ENCODE assay signal across 8 mouse cellular contexts in genomic region chr19:36883119-36883518, GRCm38 (mm10). TPM values are rescaled to one million over a fixed set of nuclear protein-coding genes. Genes with fewer than 3 reads are reported as not detected.
DNase-seq lines count a peak whose midpoint lies in the region; TF ChIP-seq lines count a peak whose summit lies in the region.

No protein-coding gene starts in this region.

- no peak for TF ChIP-seq POLR2A in MEL (IDR thresholded peaks at IDR 0.05; ENCODE audit: control insufficient read depth in 1 of 2, insufficient read depth in 1 of 2, low read depth in 1 of 2, low read length in 2 of 2, poor library complexity in 1 of 2)

- no peak overlapping the region for H3K9ac ChIP-seq in MEL (ENCODE audit: control insufficient read depth, low read depth, low read length, poor library complexity, severe bottlenecking)

- H3K9me3 ChIP-seq in MEL (replicated peaks; ENCODE audit: insufficient read depth, low read length), result no peaks in the 10 kb centered on the region

- peak; percentile 54 for DNase-seq in embryo, embryonic 10 days (ENCODE audit: low spot score)
- DNase-seq in embryo, embryonic 9.5 days (ENCODE audit: extremely low spot score), result no peak
- no peak for DNase-seq in left cerebral cortex, adult 2 months (ENCODE audit: extremely low spot score in 1 of 2, low spot score in 2 of 2)
- DNase-seq in left cerebral cortex, adult 11 months (ENCODE audit: low spot score), result no peak
- DNase-seq in MEL (ENCODE audit: low read depth, low spot score), result peak; percentile 68
- peak; percentile 56 for DNase-seq in induced T-regulatory cell, adult 2 months (ENCODE audit: low read depth)
- DNase-seq in thymus, postnatal 0 days (ENCODE audit: low spot score), result peak; percentile 36
- no peak for DNase-seq in urinary bladder, postnatal 25 days (ENCODE audit: low spot score)

- peak; percentile 25 for TF ChIP-seq RAD21 in MEL (IDR thresholded peaks at IDR 0.05; ENCODE audit: low read depth, low read length)

- H3K4me1 ChIP-seq in MEL (ENCODE audit: control insufficient read depth in 1 of 2, insufficient read depth in 2 of 2, low read length in 2 of 2), result no peaks in the 10 kb centered on the region

- H3K36me3 ChIP-seq in MEL (ENCODE audit: control insufficient read depth in 1 of 2, insufficient read depth in 2 of 2, low read length in 2 of 2), result peaks cover 0 to 43% of the 10 kb centered on the region in 2 experiments; a peak in 3 of 4 replicates

- intact Hi-C loops in left cerebral cortex, adult 2 months (cut with DNase I), result loop anchor here (5.0 kb wide), 2 partner anchors 39 to 109 kb away; no protein-coding TSS in a partner anchor

- H3K27me3 ChIP-seq in MEL (ENCODE audit: control insufficient read depth in 1 of 2, insufficient read depth in 2 of 2, low read length in 2 of 2), result no peaks in the 10 kb centered on the region

- no peak overlapping the region for H3K27ac ChIP-seq in left cerebral cortex, adult 2 months
- H3K27ac ChIP-seq in MEL (ENCODE audit: control insufficient read depth, low read depth, low read length), result no peak overlapping the region

- H3K4me3 ChIP-seq in left cerebral cortex, adult 2 months, result no peak overlapping the region
- H3K4me3 ChIP-seq in MEL (ENCODE audit: control insufficient read depth in 1 of 2, insufficient read depth in 1 of 2, low read depth in 2 of 2, low read length in 2 of 2), result no peak overlapping the region

- H3K79me2 ChIP-seq in MEL (ENCODE audit: control insufficient read depth, insufficient read depth, low read length, poor library complexity), result no peaks in the 10 kb centered on the region

- no peak for TF ChIP-seq EP300 in MEL (IDR thresholded peaks at IDR 0.05; ENCODE audit: low read depth in 1 of 2, low read length in 2 of 2)

- TF ChIP-seq CTCF in left cerebral cortex, adult 2 months (IDR thresholded peaks at IDR 0.05), result peak; percentile 55
- peak; percentile 42 to 54 (median 52) for TF ChIP-seq CTCF in MEL (IDR thresholded peaks at IDR 0.05 in 2 of 3, conservative IDR thresholded peaks at IDR 0.05 in 1 of 3; ENCODE audit: control insufficient read depth in 1 of 3, insufficient read depth in 1 of 3, low read depth in 2 of 3, low read length in 3 of 3, poor library complexity in 1 of 3, severe bottlenecking in 1 of 3)

TF ChIP-seq in MEL, 35 proteins besides CTCF, POLR2A, EP300 and RAD21:
- no peak for TF ChIP-seq MAFK (IDR thresholded peaks at IDR 0.05; ENCODE audit: borderline replicate concordance, low read depth, low read length)
- peak; percentile 48 for TF ChIP-seq SMC3 (IDR thresholded peaks at IDR 0.05; ENCODE audit: low read depth, low read length)
- no peak for TF ChIP-seq MXI1 (IDR thresholded peaks at IDR 0.05; ENCODE audit: low read depth, low read length)
- no peak for TF ChIP-seq TCF12 (IDR thresholded peaks at IDR 0.05; ENCODE audit: low read depth, low read length)

RNA-seq across cellular contexts. Expression of gene Fgfbp3, which starts 36.3 kb away (rescaled TPM):
- 1 to 10 TPM; 6.5 to 8.9 TPM for total RNA-seq in left cerebral cortex, adult 2 months (2021)
- 2.6 and 2.7 TPM in 2 replicates for total RNA-seq in MEL (2012; rRNA removed)
- polyA plus RNA-seq in MEL (2012; ENCODE audit: insufficient read depth in 1 of 2, insufficient read length in 2 of 2, low read depth in 1 of 2, low replicate concordance in 2 of 2, missing spikeins in 1 of 2), result 10 to 100 TPM in 1 of 2 experiments, not detected in 1; 10.0 TPM
- 5.2 and 6.5 TPM in 2 replicates for polyA plus RNA-seq in thymus, postnatal 0 days (2015; fragmentation: Nextera tagmentation; extraction: Ambion mirVana)

RNA-seq across cellular contexts. Expression of gene Btaf1, which starts 42.8 kb away (rescaled TPM):
- 10 to 100 TPM; 31.0 to 35.6 TPM for total RNA-seq in left cerebral cortex, adult 2 months (2021)
- 69.5 and 75.3 TPM in 2 replicates for total RNA-seq in MEL (2012; rRNA removed)
- polyA plus RNA-seq in MEL (2012; ENCODE audit: insufficient read depth in 1 of 2, insufficient read length in 2 of 2, low read depth in 1 of 2, low replicate concordance in 2 of 2, missing spikeins in 1 of 2), result 10 to 100 TPM; 40.1 to 46.1 TPM
- polyA plus RNA-seq in thymus, postnatal 0 days (2015; fragmentation: Nextera tagmentation; extraction: Ambion mirVana), result 8.6 and 10.1 TPM in 2 replicates

RNA-seq across cellular contexts. Expression of gene Tnks2, which starts 49.1 kb away (rescaled TPM):
- 100 to 1,000 TPM; 109 to 124 TPM for total RNA-seq in left cerebral cortex, adult 2 months (2021)
- 50.2 and 63.1 TPM in 2 replicates for total RNA-seq in MEL (2012; rRNA removed)
- polyA plus RNA-seq in MEL (2012; ENCODE audit: insufficient read depth in 1 of 2, insufficient read length in 2 of 2, low read depth in 1 of 2, low replicate concordance in 2 of 2, missing spikeins in 1 of 2), result 10 to 100 TPM; 22.3 to 65.0 TPM
- polyA plus RNA-seq in thymus, postnatal 0 days (2015; fragmentation: Nextera tagmentation; extraction: Ambion mirVana), result 32.4 and 37.2 TPM in 2 replicates

Comparison
In these comparisons a context has a peak if more than half of its experiments do, and no peak if none do; other contexts are left out.
1. DNase-seq: peak in embryo, embryonic 10 days (single experiment), MEL (single experiment), induced T-regulatory cell, adult 2 months (single experiment) and thymus, postnatal 0 days (single experiment); none in embryo, embryonic 9.5 days (single experiment), left cerebral cortex, adult 2 months (0 of 2), left cerebral cortex, adult 11 months (single experiment) and urinary bladder, postnatal 25 days (single experiment).